Mouse (Mus musculus) embryonic facial prominence, embryonic 13.5 days (tissue): Measurements from ENCODE around the gene Dpy19l3. TPM values are rescaled to one million over a fixed set of nuclear protein-coding genes. Genes with fewer than 3 reads are reported as not detected.

ENCODE experiments used
- ATAC-seq: fragments of 200-750 bp; cut with Nextera tagmentation; 2 replicates; pipeline ENCODE4 v1.8.0; 2017; ENCODE audit warnings: low read depth; ENCODE audit not compliant: insufficient number of reproducible peaks, insufficient read depth, low FRiP score, low TSS enrichment
- H3K27ac ChIP-seq: fragments of 300-500 bp; sonication (generic); 2 replicates; pipeline ENCODE4 v1.5.1; 2015; ENCODE audit warnings: moderate library complexity, mild to moderate bottlenecking, inconsistent platforms
- H3K27me3 ChIP-seq: fragments of 300-500 bp; sonication (generic); 2 replicates; pipeline ENCODE4 v1.6.1; 2015; ENCODE audit warnings: mild to moderate bottlenecking, inconsistent platforms
- H3K36me3 ChIP-seq: fragments of 300-500 bp; sonication (generic); 2 replicates; pipeline ENCODE4 v1.6.1; 2015; ENCODE audit warnings: mild to moderate bottlenecking, inconsistent platforms
- H3K4me1 ChIP-seq: fragments of 300-500 bp; sonication (generic); 2 replicates; pipeline ENCODE4 v1.6.1; 2015; ENCODE audit warnings: inconsistent platforms
- H3K4me2 ChIP-seq: fragments of 300-500 bp; sonication (generic); 2 replicates; pipeline ENCODE4 v1.6.1; 2015; ENCODE audit warnings: moderate library complexity, mild to moderate bottlenecking, inconsistent platforms
- H3K4me3 ChIP-seq: fragments of 300-500 bp; sonication (generic); 2 replicates; pipeline ENCODE4 v1.5.1; 2015; ENCODE audit warnings: mild to moderate bottlenecking, inconsistent platforms
- H3K9ac ChIP-seq: fragments of 300-500 bp; sonication (generic); 2 replicates; pipeline ENCODE4 v1.6.1; 2015; ENCODE audit warnings: mild to moderate bottlenecking, inconsistent platforms
- H3K9me3 ChIP-seq: fragments of 300-500 bp; sonication (generic); 2 replicates; pipeline ENCODE4 v1.6.1; 2016; ENCODE audit warnings: inconsistent platforms
- WGBS: fragments of 180-500 bp; shearing (Covaris S2); methylation state at CpG from one replicate; pipeline ENCODE4 v1.1.7; 2015; ENCODE audit warnings: mixed read lengths; 5-methylcytosine and 5-hydroxymethylcytosine counted together
- polyA plus RNA-seq: library from polyadenylated mRNA; unstranded; fragments of >200 nt; fragmentation: Nextera tagmentation; extraction: Ambion mirVana; gene quantifications from 2 replicates; pipeline ENCODE4 v1.2.1, GENCODE M21; 2015

Gene Dpy19l3
- 36.8 and 37.2 TPM in 2 replicates for polyA plus RNA-seq

- WGBS, result under 1% methylated on average over 69 of the region's 70 CpGs
- Histone ChIP-seq H3K27ac (peak within 1 kb of the TSS; percentile 68; the same call in 1 of the 2 replicates), H3K27me3 (peaks cover 3% of the 10 kb centered on the region; the same call in 1 of the 2 replicates), H3K4me1 (peaks cover 14% of the 10 kb centered on the region), H3K4me3 (peak within 1 kb of the TSS; percentile 90), H3K36me3 (peaks cover 24% of the 10 kb centered on the region), H3K9me3 (no peaks in the 10 kb centered on the region), H3K9ac (peak within 1 kb of the TSS; percentile 82), H3K4me2 (peak within 1 kb of the TSS; percentile 95)
- peak; percentile 95 for ATAC-seq
Measured at GRCm38 (mm10) chr7:35754033-35754885, at the start of gene Dpy19l3. Gene Dpy19l3, minus strand, starts transcription at chr7:35754454.

GRCm38 (mm10) chr7:35802906-35803595 is 48.8 kb upstream of the Dpy19l3 start, which contains the start of gene Zfp507:
Gene Zfp507, minus strand, starts transcription at chr7:35803003.
- Histone ChIP-seq H3K27me3 (no peaks in the 10 kb centered on the region), H3K9me3 (no peaks in the 10 kb centered on the region), H3K4me2 (peak within 1 kb of the TSS; percentile 80), H3K36me3 (peaks cover 29% of the 10 kb centered on the region), H3K4me3 (peak within 1 kb of the TSS; percentile 95), H3K27ac (peak within 1 kb of the TSS; percentile 93), H3K4me1 (peaks cover 10% of the 10 kb centered on the region), H3K9ac (peak within 1 kb of the TSS; percentile 99)
- WGBS, result 27% methylated on average over 20 of the region's 26 CpGs
- peak; percentile 90 for ATAC-seq

GRCm38 (mm10) chr7:35802201-35802905 is 48.1 kb upstream of the Dpy19l3 start:
- Histone ChIP-seq H3K36me3 (peaks cover 35% of the 10 kb centered on the region), H3K9ac (peak overlapping the region; percentile 99), H3K27ac (peak overlapping the region; percentile 93), H3K9me3 (no peaks in the 10 kb centered on the region), H3K4me3 (peak overlapping the region; percentile 95), H3K4me1 (peaks cover 10% of the 10 kb centered on the region), H3K27me3 (no peaks in the 10 kb centered on the region), H3K4me2 (peak overlapping the region; percentile 80)
- 0% methylated on average over 39 of the region's 49 CpGs for WGBS
- peak; percentile 79 for ATAC-seq

DNA sequence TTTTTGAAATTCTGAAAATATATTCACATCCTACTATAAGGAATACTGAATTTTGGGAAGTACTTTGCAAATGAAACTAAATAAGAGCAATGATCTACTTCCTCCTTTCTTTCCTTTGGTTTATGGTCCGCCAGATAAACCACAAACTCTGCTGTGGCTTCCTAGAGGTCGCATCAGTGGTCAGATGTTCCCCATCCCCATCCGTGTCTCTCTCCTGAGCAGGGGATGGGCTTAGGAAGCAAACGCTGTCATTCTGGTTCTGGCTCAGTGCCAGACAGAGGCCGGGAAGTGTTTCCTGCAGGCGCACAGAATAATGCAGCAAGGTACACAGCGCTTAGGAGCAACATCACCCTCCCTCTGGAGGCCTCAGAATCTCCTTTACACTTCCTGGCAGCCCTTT is 41.9 kb upstream of the Dpy19l3 start:
- peaks cover 85% of the 10 kb centered on the region for H3K36me3 ChIP-seq
- no peak for ATAC-seq
- 61% methylated on average over 7 of the region's 7 CpGs for WGBS
- no peak overlapping the region for H3K4me2 ChIP-seq
- no peak overlapping the region for H3K27ac ChIP-seq
- H3K4me1 ChIP-seq, result peaks cover 4% of the 10 kb centered on the region
- H3K9ac ChIP-seq, result no peak overlapping the region
- H3K4me3 ChIP-seq, result no peak overlapping the region
- no peaks in the 10 kb centered on the region for H3K27me3 ChIP-seq
- no peaks in the 10 kb centered on the region for H3K9me3 ChIP-seq

DNA sequence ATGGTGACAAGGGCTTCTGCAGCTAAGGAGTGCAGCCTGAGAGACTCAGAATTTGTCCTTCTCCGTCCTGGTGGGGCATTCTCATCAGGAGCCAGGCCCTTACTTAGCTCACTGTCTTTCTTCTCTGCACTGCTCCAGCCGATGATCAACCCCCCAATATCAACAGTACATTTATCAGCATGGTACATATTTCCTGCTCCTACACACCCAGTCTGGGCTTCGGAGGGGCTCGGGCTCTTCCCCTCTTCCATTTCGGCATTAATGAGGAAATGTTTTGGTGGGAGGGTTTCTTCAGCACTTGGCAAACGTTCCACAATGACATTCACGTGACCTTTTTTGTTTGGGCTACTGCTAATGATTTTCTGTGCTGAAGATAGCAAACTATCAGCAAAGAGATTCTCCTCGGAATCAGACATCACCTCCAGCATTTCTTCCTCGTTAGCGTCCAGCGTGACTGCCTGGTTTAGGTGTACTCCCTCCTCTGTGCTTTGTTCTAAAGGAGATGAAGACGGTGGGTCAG is 40.0 kb upstream of the Dpy19l3 start:
- WGBS, result 88% methylated on average over 12 of the region's 12 CpGs
- Histone ChIP-seq H3K4me2 (no peak overlapping the region), H3K4me3 (no peak overlapping the region), H3K27ac (no peak overlapping the region), H3K4me1 (no peaks in the 10 kb centered on the region), H3K9ac (no peak overlapping the region), H3K36me3 (peaks cover 82% of the 10 kb centered on the region), H3K9me3 (no peaks in the 10 kb centered on the region), H3K27me3 (no peaks in the 10 kb centered on the region)
- ATAC-seq, result no peak

DNA sequence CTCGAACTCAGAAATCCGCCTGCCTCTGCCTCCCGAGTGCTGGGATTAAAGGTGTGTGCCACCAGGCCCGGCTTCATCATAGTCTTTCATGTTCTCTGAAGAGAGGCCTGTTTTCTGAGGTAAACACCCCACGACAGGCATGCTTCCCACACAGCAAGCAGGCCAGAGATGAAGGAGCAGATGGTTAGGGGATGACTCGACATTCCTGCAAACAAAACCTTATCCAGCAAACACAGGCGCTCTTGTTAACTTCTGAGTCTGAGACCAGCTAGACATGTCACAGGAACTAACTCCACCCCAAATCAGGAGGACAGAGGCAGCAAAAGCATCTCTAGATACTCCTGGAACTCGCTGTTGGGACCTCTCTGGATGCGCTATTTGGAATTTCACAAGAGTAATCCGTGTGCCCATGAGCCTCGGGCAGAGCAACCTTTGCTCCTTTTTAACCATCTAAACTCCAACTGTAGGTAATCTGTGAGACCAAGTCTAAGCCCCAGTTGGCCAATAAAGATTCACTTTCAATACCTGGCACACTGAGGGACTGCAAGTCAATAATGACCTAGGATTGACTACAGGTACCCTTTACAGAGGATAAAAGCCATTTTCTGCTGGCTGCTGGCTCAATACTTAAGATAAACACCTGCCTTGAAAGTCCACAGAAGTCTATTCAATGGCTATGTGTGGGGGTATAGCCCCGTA is 38.0 kb upstream of the Dpy19l3 start:
- Histone ChIP-seq H3K9ac (no peak overlapping the region), H3K9me3 (no peaks in the 10 kb centered on the region), H3K27me3 (no peaks in the 10 kb centered on the region), H3K27ac (no peak overlapping the region), H3K4me1 (no peaks in the 10 kb centered on the region), H3K4me2 (no peak overlapping the region), H3K36me3 (peaks cover 80% of the 10 kb centered on the region), H3K4me3 (no peak overlapping the region)
- no peak for ATAC-seq
- 88% methylated on average over 12 of the region's 12 CpGs for WGBS

DNA sequence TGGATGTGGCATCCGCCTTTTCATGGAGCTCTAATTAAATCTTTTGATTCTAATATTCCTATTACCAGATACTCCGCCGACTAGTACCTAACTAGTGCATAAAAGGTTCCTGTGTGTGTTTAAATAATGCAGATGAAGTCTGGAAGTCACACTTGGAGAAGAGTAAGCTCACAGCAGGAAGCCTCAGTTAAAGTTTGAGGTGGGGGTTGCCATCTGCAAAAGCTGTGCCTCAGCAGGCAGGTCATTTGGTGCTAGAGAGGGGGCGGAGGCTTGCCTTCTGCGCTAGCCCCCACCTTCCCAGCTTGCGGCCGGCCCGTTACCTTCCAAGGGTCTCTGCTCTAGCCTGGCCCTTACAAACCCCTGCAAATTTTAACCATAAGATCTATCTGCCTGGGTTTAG is 36.7 kb upstream of the Dpy19l3 start:
- H3K9ac ChIP-seq, result no peak overlapping the region
- peaks cover 87% of the 10 kb centered on the region for H3K36me3 ChIP-seq
- ATAC-seq, result no peak
- no peak overlapping the region for H3K4me3 ChIP-seq
- no peaks in the 10 kb centered on the region for H3K27me3 ChIP-seq
- no peak overlapping the region for H3K4me2 ChIP-seq
- no peak overlapping the region for H3K27ac ChIP-seq
- H3K4me1 ChIP-seq, result no peaks in the 10 kb centered on the region
- no peaks in the 10 kb centered on the region for H3K9me3 ChIP-seq
- 72% methylated on average over 8 of the region's 8 CpGs for WGBS

- WGBS, result 86% methylated on average over 8 of the region's 8 CpGs
- no peak overlapping the region for H3K27ac ChIP-seq
- no peaks in the 10 kb centered on the region for H3K27me3 ChIP-seq
- H3K36me3 ChIP-seq, result peaks cover 87% of the 10 kb centered on the region
- H3K4me3 ChIP-seq, result no peak overlapping the region
- no peaks in the 10 kb centered on the region for H3K4me1 ChIP-seq
- H3K9me3 ChIP-seq, result no peaks in the 10 kb centered on the region
- H3K4me2 ChIP-seq, result no peak overlapping the region
- ATAC-seq, result no peak
- no peak overlapping the region for H3K9ac ChIP-seq
Measured at GRCm38 (mm10) chr7:35790201-35790600, 35.9 kb upstream of the Dpy19l3 start.

DNA sequence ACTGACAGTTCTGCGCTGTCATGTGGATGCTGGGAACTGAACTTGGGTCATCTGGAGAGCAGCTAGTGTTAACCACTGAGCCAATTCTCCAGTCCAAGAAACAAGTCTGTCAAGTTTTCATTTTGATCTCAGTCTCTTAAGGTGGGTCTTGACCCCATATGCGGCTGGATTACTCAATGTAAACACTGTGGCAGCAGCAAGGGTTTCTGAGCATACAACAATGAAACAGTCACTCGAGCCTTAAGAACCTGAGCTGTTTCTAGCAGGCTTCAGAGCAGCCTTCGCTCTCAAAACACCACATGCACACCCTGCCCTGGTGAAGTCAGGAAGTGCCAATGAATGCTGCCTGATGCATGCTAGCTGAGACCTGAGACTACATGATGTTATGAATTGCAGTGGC is 31.3 kb upstream of the Dpy19l3 start:
- Histone ChIP-seq H3K9ac (no peak overlapping the region), H3K4me3 (no peak overlapping the region), H3K27ac (no peak overlapping the region), H3K27me3 (no peaks in the 10 kb centered on the region), H3K4me1 (peaks cover 3% of the 10 kb centered on the region; the same call in 1 of the 2 replicates), H3K4me2 (no peak overlapping the region), H3K36me3 (peaks cover 79% of the 10 kb centered on the region), H3K9me3 (no peaks in the 10 kb centered on the region)
- ATAC-seq, result no peak
- 76% methylated on average over 4 of the region's 4 CpGs for WGBS

DNA sequence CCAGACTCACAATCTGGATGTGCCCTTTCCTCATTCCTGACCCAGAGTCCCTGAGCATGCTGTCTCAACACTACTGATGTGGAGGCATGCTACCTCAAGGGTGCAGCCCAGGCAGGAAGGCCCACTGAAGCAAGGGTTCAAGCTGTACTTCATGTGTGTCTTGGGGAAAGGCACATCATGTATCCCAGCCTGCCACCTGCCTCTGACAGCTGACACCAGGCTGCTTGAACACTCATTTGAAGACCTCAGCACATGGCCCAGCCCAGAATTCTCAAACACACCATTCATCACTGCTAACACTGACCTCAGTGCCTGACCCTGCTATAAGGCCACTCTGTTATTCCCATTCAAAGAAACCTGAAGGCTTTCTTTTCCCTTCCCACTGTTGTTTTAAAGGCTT is 28.0 kb upstream of the Dpy19l3 start:
- no peaks in the 10 kb centered on the region for H3K27me3 ChIP-seq
- no peak overlapping the region for H3K9ac ChIP-seq
- H3K4me3 ChIP-seq, result no peak overlapping the region
- H3K9me3 ChIP-seq, result no peaks in the 10 kb centered on the region
- H3K4me2 ChIP-seq, result no peak overlapping the region
- no peak for ATAC-seq
- H3K27ac ChIP-seq, result no peak overlapping the region
- peaks cover 80% of the 10 kb centered on the region for H3K36me3 ChIP-seq
- H3K4me1 ChIP-seq, result peaks cover 3% of the 10 kb centered on the region; the same call in 1 of the 2 replicates

DNA sequence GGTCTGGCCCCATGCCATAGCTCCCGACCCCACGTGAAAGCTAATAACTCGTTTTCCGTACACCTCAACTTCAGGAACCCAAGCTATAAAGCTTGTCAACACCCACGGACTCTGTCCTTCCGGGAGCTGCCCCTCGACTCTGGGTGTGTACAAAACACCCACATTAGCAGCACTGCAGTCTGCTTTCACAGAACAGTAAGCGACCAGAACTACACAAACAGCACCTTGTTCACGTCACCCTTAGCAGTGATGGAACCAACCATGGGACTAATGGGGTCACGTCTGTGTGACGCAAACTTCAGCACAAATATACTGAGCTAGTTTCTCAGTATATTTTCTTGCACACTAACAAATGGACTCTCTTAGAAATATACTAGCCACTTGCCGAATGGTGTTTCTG is 19.9 kb upstream of the Dpy19l3 start:
- H3K27me3 ChIP-seq, result no peaks in the 10 kb centered on the region
- peaks cover 66% of the 10 kb centered on the region for H3K36me3 ChIP-seq
- 92% methylated on average over 12 of the region's 12 CpGs for WGBS
- H3K9ac ChIP-seq, result no peak overlapping the region
- ATAC-seq, result no peak
- no peak overlapping the region for H3K4me3 ChIP-seq
- no peaks in the 10 kb centered on the region for H3K9me3 ChIP-seq
- no peak overlapping the region for H3K4me2 ChIP-seq
- no peaks in the 10 kb centered on the region for H3K4me1 ChIP-seq
- no peak overlapping the region for H3K27ac ChIP-seq
